Mouse (Mus musculus): ENCODE measurements around the gene Acly.

GRCm38 (mm10) chr11:100541577-100541976 is 13.8 kb upstream of the Acly start:
- TF ChIP-seq CTCF (IDR thresholded peaks at IDR 0.05; ENCODE audit: low read depth, low read length) = no peak
- TF ChIP-seq POLR2A (IDR thresholded peaks at IDR 0.05; ENCODE audit: insufficient read depth, low read length) = no peak
